Mouse (Mus musculus) gastrocnemius, adult 2 months (tissue): ENCODE data around the gene Ppp1r21. TPM values are rescaled to one million over a fixed set of nuclear protein-coding genes. Genes with fewer than 3 reads are reported as not detected.
A peak's percentile ranks its signal among the peaks of the same experiment; 100 is the strongest.

Experiments
- DNase-seq: peaks from one replicate; pipeline ENCODE4 v3.0.0; 2022
- H3K27ac ChIP-seq: fragments of 200-600 bp; 2 replicates; pipeline ENCODE4 v1.8.1; 2022; ENCODE audit warnings: mild to moderate bottlenecking
- H3K4me3 ChIP-seq: fragments of 200-600 bp; 2 replicates; pipeline ENCODE4 v1.8.1; 2022; ENCODE audit warnings: mild to moderate bottlenecking, moderate library complexity
- CTCF ChIP-seq: fragments of 200-600 bp; IDR thresholded peaks from 2 replicates; pipeline ENCODE4 v1.8.1; 2022; ENCODE audit warnings: antibody characterized with exemption, mild to moderate bottlenecking, moderate library complexity
- intact Hi-C: fragments of 180-260 bp; cut with DNase I; formaldehyde crosslinking; loops from one replicate; pipeline ENCODE4 v1.15.1; 2025
- total RNA-seq, 2 experiments: library from RNA; stranded (reverse); gene quantifications; 2 replicates each; pipeline ENCODE4 v1.2.3; 2021

Gene Ppp1r21
- total RNA-seq, 2 experiments from 2014 or later, result 4.5 to 5.8 TPM

DNA sequence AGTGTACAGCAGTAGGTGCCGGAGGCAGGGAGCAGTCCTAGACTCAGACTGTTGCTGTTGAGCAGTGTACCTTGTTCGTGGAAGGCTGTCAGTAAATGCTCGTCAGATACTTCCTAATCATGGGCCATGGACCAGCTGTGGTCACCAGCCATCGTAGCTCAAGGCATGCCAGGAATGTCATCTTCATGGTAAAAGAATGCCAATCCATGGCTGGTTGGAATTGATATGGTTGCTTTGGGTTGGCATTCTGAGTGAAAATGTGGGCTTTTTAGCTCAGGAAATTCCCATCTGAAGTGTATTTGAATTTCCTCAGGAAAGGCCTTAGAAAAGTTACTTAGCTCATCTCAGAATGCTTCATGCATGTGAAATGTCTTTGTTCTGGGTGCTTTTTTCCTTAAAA is 65.2 kb downstream of the Ppp1r21 start:
- TF ChIP-seq CTCF, result no peak
- intact Hi-C loops, result loop anchor here (5.0 kb wide), 1 partner anchor 63 kb away; the partner anchor contains the start of gene Ppp1r21
- H3K27ac ChIP-seq, result no peak overlapping the region
- H3K4me3 ChIP-seq, result no peak overlapping the region
- no peak for DNase-seq

DNA sequence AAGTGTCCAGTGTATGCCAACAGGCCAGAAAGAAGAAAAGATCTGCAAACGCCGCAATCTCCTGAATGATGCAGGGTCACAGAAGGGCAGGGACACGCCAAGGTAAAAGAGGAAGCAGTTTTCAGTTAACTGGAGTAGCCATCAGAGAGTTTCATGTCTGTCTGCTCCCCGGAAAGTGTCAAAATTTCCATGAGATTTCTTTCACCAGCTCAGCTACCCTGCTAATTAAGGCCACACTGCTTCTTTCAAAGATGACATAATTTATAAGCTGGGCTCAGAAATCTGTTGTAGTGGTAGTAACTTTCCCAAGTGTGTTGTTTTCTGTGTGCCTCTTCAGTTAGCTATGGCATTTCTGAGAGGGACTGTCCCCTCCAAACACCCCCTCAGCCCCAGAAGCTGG is 66.2 kb downstream of the Ppp1r21 start:
- TF ChIP-seq CTCF, result no peak
- DNase-seq, result no peak
- Histone ChIP-seq H3K4me3 (no peak overlapping the region), H3K27ac (peak overlapping the region; percentile 89; the same call in 1 of the 2 replicates)
- intact Hi-C loops, result loop anchor here (5.0 kb wide), 1 partner anchor 64 kb away; the partner anchor contains the start of gene Ppp1r21

DNA sequence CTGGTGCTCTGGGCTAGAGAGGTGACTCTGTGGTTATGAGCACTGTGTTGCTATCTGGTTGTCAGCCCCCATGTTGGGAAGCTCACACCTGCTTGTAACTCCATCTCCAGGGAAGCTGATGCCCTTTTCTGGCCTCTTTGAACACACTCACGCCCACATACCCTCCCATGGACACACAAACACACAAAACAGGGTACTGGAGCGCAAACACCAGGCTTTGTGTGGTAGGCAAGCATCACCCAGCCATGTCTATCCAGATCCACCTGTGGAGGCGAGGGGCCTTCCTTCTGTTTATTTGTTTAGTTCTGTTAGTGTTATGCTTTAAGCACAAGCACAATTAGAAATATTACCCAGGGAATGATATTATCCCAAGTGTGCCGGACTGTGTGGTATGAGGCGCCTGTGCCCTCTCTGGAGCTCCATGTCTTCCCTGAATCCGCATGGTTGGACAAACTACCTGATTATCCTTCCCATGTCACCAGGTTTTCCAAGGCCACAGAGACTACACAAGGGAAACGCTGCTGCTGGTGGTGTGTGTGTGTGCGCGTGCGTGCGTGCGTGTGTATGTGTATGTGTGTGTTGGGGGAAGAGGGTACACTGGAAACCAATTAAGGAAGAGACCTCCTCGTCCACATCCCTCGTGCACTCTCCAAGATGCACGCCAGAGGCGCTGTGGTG is 66.8 kb downstream of the Ppp1r21 start:
- peak overlapping the region; percentile 82 for H3K4me3 ChIP-seq
- DNase-seq, result no peak
- intact Hi-C loops, result loop anchor here (5.0 kb wide), 1 partner anchor 64 kb away; the partner anchor contains the start of gene Ppp1r21
- TF ChIP-seq CTCF, result peak; percentile 75
- peak overlapping the region; percentile 89 for H3K27ac ChIP-seq

DNA sequence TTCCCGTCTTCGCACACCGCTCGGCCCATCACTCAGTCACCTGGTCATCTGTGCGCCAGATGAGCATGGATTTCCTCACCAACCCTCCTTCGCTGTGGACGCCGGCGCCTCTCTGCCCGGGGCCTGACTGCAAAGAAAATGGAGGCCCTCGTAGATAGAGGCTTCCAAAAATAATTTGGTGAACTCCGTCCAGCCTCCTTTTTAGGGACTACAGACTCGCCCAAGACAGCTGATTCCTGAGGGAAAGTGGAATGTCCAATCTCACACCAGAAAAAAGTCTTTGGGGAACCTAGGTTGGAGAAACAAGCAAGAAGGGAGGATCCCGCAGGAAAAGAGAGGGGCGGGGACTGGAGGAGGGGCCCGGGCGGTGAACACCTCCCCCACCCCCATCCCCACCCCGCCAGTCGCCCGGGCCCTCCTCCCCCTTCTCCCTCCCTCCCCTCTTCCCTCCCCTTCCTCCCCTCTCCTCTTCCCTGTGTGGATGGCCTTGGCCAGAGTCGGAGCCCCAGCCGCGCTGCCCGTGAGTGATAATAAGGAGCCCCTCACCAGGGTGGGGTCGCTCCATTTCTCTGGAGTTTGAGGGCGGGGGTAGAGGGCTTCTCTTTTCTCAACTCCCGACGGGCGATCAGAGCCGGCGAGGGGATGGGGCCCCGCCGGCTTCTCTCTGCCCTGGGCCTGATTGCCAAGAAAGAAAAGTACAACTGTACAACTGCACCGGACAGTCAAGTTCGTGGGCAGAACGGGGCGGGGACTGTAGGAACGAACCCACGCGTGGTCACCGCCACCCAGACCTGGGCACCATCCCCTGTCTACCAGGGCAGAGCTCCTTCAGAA is 67.5 kb downstream of the Ppp1r21 start, which contains the start of gene Ston1:
Gene Ston1 (plus strand): TSS at position 463 of the 834 bp plus-strand sequence.
- TF ChIP-seq CTCF, result no peak
- peak; percentile 84 for DNase-seq
- peak within 1 kb of the TSS; percentile 89 for H3K27ac ChIP-seq
- intact Hi-C loops, result loop anchor here (2.0 to 5.0 kb wide), 2 partner anchors 31 to 65 kb away; partner anchors contain the start of gene Ppp1r21
- H3K4me3 ChIP-seq, result peak within 1 kb of the TSS; percentile 82

DNA sequence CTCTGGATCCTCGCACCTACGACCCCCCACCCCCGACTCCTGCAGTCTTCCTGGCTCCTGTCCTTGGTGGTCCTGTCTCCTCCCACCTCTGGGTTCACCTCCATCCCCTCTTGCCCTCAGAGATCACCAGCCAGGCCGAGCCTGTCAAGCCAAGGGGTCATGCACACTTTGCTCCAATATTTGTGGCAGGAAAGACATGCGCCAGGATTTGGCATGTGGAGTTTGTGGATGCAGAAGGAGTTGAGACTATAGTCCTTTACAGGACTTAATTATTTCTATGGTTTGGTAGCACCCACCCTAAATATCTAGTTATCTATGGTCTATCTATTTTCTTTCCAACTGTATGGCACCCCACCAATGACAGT is 68.1 kb downstream of the Ppp1r21 start:
- DNase-seq, result no peak
- no peak for TF ChIP-seq CTCF
- Histone ChIP-seq H3K4me3 (peak overlapping the region; percentile 82), H3K27ac (peak overlapping the region; percentile 89)
- intact Hi-C loops, result loop anchor here (2.0 to 5.0 kb wide), 2 partner anchors 31 to 66 kb away; partner anchors contain the start of gene Ppp1r21

DNA sequence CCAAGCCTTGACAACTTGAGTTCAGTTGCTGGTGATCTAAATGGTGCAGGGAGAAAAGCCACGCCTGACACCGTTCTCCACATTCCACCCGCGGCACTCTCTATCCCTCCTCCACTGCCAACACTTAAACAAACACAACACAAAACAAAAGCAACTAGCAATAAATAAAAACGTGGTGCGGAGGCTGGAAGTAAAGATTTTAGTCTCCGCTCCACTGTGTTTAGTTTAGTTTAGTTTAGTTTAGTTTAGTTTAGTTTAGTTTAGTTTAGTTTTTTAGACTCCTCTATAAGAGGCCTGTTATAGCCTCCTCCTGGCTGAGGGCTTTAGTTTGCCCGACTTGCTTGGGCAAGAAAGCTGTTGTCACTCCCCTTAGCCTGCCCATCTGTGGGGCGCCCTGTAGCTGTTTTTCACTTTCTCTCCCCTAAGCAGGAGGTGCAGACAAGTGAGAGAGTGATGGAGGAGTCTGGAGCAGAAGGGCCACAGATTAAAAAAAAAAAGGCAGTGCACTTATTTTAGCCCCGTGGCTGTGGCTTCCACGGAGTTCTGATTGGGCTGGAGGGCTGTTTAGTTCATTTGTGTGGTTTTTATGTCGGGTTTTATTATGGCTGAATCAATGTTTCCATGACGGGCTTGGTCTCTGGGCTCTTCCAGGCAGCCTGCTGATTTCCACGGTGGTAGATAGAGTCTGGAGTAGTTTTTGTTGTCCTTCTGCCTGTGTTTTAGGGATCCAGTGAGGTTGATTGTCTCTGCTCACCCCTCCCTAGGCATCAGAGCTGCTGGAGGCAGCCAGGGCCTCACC is 68.9 kb downstream of the Ppp1r21 start:
- intact Hi-C loops, result loop anchor here (2.0 to 5.0 kb wide), 2 partner anchors 30 to 66 kb away; partner anchors contain the start of gene Ppp1r21
- TF ChIP-seq CTCF, result no peak
- Histone ChIP-seq H3K4me3 (peak overlapping the region; percentile 82), H3K27ac (peak overlapping the region; percentile 89)
- peak; percentile 28 for DNase-seq

DNA sequence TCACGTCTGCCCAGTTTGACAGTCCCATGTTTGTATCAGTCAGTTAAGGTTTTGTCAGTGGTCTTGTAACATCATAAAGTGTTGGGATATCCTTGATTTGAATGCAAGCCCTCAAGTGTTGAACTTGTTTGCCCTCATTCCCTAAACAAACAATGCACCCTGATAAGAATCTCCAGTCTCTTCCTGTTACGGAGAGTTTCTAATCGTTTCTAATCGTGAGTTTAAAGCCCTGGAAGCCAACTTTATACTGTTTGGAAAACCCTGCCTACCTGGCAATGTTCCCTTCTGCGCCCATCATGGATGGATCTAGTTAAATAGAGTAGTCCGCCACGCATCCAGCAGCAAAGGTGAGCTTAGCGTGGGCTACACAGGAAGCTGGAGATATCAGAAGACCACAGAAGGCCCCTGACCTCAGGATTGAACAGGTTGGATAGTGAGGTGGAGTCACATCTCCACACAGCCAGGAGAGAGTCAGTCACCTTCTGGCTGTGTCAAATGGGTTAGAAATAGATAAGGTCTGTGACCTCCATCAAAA is 70.6 kb downstream of the Ppp1r21 start:
- Histone ChIP-seq H3K27ac (peak overlapping the region; percentile 39), H3K4me3 (peak overlapping the region; percentile 48)
- intact Hi-C loops, result no loop called here
- DNase-seq, result no peak
- TF ChIP-seq CTCF, result no peak

DNA sequence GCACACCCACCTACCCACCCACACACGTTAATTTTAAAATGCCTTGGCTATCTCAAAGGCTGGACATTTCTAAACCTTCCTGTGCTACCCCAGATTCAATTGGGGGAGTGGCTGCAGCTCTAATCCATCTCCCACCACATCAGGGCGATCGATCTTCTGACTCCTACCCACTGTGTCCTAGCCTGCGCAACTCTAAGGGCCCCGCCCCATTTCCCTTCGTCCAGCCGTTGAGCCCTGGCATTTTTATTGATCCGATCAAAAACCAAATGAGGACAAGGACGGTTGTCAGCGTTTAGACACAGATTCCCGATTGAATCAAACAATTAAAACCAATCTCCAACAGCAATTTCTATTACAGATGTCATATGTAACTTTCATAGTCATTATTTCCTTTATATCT is 74.0 kb downstream of the Ppp1r21 start:
- Histone ChIP-seq H3K4me3 (no peak overlapping the region), H3K27ac (no peak overlapping the region)
- intact Hi-C loops, result no loop called here
- TF ChIP-seq CTCF, result no peak
- no peak for DNase-seq

DNA sequence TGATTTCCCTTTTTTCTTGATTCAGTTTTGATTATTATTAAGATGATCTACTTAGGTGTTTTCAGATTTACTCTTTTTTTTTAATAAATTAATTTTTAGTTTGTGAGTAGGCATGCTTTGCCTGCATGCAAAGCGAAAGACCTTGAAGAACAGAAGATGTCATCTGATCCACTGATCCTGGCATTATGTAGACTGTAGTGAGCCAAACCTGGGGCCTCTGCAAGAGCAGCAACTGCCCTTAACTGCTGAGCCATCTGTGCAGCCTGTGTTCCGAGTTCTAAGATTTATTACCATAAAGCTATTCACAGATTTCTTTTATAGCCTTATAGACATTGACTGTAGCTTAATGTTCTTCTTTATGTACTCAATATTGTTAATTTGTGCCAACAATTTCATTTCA is 76.1 kb downstream of the Ppp1r21 start:
- Histone ChIP-seq H3K4me3 (no peak overlapping the region), H3K27ac (no peak overlapping the region)
- no peak for DNase-seq
- TF ChIP-seq CTCF, result no peak
- intact Hi-C loops, result no loop called here

DNA sequence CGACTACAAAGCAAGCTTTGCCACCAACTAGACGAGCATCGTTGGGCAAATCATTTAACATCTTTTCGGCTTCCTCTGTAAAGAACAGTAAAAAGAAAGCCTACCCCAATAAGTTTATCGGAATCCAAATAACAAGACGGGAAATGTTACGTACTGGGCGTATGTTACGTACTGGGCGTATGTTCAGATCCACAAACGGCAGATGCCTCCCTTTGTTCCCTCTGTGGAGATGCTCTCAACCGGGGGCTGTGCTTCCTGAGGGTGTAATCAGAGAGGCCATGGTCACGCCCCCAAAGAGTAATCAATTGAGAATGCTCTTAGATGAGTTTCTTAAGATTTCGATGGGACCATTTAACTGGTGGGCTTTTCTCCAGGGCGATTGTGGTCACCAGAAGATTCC is 79.4 kb downstream of the Ppp1r21 start:
- H3K4me3 ChIP-seq, result no peak overlapping the region
- no peak for DNase-seq
- TF ChIP-seq CTCF, result no peak
- no peak overlapping the region for H3K27ac ChIP-seq
- intact Hi-C loops, result no loop called here

DNA sequence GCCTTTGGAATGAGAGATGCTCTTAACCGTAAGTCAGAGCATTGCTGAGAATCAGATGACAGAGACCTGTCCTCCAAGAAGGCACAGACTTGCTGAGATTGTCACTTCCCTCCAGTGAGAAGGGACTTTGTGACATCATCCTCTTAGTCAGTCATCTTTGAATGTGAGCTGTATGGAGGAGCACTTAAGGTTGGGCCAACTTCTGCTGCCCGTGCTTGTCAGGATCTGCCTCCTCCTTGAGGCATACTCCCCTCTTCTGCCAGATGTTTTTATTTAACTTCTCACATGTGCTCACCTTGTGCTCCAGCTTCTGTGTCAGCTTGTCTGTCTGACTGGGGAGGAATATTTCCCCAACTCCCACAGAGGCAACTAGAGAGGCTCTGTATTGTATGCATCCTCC is 81.1 kb downstream of the Ppp1r21 start:
- TF ChIP-seq CTCF, result no peak
- Histone ChIP-seq H3K4me3 (no peak overlapping the region), H3K27ac (no peak overlapping the region)
- intact Hi-C loops, result no loop called here
- DNase-seq, result no peak

DNA sequence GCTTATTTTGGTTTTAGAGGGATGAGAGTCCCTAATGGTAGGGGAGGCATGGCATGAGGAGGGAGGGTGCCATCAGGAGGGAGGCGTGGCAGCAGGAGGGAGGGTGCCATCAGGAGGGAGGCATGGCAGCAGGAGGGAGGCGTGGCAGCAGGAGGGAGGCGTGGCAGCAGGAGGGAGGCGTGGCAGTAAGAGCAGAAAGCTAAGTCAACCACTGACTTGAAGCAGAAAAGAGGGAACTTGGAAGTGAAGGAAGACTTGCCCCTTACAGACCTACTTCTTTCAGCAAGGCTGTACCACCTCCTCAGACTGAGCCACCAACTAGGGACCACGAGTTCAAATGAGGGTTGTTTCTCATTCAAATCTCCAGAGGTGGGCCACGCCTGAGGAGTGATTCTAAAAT is 83.3 kb downstream of the Ppp1r21 start:
- Histone ChIP-seq H3K27ac (no peak overlapping the region), H3K4me3 (no peak overlapping the region)
- no peak for DNase-seq
- intact Hi-C loops, result no loop called here
- TF ChIP-seq CTCF, result no peak
